Mouse (Mus musculus): Measurements from ENCODE around the gene Med27.

Med27 gene

DNA sequence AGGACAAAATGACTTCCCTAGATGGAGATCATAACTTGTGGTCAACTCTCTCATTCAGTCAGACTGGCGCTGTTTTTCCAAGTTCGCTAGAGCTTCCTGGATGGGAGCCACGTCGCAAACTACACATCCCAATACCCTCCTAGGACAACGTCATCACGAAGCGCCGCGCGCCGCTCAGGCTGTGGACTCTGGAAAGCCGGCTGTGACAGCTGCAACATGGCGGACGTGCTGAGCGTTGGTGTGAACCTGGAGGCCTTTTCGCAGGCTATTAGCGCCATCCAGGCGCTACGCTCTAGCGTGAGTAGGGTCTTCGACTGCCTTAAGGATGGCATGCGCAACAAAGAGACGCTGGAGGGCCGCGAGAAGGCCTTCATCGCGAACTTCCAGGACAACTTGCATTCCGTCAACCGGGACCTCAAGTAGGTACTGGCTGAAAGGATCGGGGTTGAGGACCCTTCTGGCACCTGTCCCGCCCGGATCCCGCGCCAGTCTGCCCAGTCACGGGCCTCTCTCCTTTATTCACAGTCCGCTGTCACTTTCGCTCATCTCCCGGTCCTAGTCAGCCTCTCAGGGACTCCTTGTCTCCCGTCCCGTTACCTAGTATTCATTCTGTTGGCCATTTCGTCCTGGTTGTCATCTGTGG, at the start of gene Med27:
Gene Med27 (plus strand): TSS at position 191 of the 643 bp plus-strand sequence.
- DNase-seq (ENCODE audit: low spot score) = peak; percentile 91

DNA sequence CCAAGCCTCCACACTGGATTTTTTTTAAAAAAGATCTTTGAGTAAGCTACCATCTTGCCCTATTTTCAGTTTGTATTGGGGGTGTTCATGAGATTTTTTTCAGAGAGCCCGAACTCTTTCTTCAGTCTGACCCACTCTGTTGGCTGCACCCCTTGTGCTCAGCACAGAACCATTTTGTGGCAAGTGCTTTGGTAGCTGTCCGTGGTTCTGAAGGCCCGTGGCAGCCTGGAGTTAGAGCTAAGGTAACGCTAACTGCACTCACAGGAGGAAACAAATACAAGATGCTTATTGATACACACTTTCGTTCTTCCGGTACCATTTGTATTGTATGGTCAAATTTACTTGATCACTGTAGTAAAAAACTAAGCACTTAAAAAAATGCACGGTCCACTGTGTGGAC, 36.7 kb upstream of the Med27 start:
- no peak for DNase-seq (ENCODE audit: low spot score)

DNA sequence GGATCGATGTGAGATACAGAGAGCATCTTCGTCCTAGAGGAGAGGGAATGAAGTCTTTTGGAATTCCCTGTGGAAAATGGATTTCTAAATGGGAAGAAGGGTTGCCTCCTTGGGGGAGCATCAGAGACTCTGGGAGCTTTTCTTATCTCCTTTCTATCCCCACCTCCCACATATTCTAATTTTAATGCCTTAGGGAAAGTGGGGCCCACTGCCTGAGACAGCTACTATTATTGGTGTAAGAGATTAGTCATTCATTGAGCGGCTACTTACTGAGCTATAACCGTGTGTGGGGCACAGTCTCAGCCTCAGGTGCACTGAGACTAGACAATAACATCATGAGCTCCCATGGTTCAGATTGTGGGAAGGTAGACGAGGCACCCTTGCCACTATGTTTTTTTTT, 34.6 kb upstream of the Med27 start:
- DNase-seq (ENCODE audit: low spot score) = no peak

DNA sequence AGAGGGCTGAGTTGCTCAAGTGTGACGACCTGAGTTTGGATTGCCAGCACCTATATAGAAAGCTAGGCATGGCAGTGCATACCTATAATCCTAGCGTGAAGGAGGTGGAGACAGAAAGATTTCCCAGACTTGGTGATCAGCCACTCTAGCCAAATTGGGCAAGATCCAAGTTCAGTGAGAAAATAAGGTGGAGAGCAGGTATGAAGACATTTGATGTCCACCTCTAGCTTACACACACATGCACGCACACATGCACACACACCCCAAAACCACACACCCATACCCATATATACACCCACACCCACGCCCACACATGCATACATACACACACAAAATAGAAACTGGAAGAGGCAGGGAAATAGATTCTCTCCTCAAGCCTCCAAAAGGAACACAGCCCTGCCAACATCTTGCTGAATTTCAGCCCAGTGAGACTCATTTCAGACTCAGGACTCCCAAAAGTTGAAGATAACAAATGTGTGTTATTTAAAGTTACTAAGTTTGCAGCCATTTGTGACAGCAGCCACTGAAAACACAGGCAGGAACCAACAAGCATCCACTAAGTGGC, 28.6 kb upstream of the Med27 start:
- DNase-seq (ENCODE audit: low spot score) = no peak

DNA sequence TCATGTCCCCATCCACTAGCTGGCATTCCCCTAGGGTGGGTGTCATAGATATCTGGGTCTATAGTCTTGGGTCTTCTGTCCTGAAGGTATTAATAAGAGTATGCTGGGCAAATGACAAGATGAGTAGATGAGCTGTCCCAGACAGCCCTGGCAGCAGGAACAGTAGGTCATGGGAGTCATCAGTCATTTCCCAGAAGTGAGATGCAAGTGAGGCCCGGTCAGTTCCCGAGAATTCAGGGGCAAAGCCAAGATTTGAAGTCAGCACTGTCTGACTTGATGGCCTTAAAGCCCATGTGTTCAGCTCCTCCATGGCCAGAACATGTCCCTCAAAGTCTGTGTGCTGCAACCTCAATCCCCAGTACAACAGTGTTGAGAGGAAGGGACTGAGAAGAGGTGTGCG, 28.0 kb upstream of the Med27 start:
- DNase-seq (ENCODE audit: low spot score) = no peak

DNA sequence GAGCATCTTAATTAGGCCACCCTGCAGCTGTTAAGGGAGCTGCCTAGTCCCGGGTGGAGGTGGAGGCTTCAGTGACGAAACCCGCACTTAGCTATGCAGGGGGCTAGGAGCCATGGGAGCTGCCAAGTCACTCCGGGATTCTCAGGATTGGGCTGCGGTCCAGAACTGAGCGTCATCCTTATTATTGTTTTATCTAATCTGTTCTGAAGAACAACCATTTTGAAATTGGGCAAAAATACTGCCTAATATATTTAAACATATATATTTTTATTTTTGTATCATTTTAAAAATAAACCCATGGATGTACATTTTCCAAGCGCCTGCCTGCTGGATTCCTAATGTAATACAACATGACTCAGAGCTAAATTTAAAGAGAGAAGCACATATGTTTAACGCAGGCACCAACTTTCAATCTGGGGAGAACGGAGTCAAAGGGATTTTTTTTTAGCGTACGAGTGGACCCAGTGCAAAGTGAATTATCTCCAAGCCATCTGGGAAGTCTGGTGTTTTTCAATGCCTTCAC, 26.3 kb upstream of the Med27 start:
- no peak for DNase-seq (ENCODE audit: low spot score)

DNA sequence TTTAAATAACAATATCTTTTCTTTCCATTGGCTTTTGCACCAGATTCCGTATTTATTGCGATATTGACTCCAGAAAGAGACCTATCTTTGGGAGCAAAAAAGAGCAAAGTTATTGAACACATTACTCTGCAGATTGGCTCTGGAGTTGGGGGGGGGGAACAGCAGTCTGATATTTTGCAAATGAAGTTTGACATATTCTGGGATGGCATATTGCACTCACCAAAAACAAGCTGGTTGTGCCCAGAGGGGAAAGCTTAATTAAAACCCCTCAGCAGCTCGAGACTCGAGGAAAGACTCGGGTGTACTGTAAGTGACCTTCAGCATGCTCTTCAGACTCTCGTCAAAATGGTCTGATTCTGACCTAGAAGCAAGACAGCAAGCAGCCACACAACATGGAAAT, 25.8 kb upstream of the Med27 start:
- DNase-seq (ENCODE audit: low spot score) = no peak

DNA sequence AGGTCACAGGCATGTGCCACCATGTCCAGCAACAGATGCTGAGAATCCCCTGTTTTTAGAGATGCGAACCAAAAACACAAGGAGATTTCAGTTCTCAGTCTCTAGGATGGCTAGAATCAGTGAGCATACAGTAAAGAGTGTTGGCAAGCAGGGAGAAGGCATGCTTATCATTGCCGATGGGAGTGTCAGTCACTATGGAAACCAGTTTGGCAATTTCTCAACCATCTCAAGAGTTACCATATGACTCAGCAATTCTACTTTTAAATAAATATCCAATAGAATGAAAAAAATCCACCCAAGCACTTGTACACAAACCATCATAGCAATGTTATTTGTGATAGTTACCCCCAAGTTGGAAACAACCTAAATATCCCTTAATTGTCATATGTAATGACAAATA, 22.2 kb upstream of the Med27 start:
- DNase-seq (ENCODE audit: low spot score) = no peak

DNA sequence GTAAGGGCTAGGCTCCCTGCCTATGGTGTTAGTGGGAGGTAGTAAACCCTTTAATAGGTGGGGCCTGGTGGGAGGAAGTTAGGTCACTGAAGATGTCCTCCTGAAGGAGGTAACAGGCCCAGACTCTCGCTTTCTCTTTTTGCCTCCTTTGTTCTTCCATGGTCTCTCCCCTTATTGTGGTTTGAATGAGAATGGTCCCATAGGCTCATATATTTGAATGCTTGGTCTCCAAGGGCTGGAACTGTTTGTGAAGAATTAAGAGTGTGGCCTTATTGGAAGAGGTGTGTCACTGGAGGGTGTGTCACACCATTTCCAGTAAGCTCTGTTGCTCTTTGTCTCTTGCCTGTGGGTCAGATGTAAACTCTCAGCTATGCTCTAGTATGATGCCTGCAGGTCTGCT, 16.1 kb upstream of the Med27 start:
- no peak for DNase-seq (ENCODE audit: low spot score)

DNA sequence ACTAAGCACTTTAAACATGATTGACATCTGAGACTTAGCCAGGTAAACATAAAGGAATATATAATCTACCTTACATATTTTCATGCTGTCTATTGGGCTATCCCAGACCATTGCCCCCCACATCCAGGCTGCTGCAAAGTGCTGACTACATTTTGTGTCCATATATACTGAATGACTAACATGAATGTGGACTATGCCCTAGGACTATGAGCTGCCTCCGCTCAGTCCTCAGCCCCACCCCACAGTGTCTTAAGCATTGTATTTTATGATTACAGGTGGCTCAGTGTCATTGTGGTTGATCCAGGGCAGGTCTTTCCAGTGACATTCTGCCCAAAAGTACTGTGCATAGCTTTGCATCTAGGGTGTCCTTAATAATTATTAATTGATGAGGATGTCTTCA, 8.2 kb upstream of the Med27 start:
- no peak for DNase-seq (ENCODE audit: low spot score)

DNA sequence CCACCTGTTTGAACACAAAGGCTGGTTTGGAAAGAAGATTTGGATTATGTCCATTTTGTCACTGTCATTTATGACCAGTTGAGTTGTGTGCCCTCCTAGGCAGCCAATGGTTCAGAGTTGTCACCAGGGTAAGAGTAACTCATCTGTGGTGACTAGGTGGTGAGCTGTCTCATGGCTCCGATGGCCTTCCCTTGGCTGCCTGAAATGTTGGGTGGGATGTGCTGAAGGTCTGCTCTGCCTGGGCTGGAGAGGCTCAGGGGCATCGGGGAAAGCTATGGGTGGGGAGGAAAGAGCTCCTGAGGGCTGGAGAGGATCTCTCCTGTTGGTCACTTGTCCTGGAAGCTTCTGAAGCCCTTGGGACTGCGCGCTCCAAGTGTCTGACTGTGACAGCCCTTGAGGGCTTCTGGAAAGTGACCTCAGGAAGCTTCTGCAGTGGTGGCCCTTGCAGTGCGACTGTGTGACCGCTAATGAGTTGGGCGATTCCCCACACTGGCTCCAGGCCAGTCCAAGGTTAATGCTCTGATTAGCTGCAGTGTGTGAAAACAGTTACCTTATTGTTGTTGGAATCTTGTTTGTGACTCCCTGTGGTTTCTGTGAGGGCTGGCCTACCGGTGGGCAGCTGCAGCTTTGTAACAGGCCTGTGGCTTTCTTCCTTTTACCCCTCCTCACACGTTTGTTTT, 12.2 kb downstream of the Med27 start:
- DNase-seq (ENCODE audit: low spot score) = no peak

DNA sequence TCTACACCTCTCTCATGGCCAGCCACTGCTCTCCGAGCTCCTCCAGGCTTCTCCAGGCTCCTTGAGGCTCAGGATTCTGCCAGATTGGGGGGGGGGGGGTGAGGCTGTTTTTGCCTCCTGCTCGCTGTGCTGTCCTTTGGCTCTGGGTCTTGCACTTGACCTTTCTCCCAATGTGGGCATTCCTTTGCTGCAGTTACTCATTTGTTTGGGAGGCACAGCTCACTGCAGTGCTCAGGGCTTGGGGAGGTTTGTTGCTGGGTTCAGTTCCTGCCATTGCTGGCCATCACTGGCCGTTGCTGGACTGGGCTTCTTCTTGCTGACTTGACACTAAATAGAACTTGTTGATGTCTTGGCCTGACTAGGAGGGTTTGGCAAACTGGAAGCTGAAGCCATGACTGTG, 14.3 kb downstream of the Med27 start:
- DNase-seq (ENCODE audit: low spot score) = no peak

DNA sequence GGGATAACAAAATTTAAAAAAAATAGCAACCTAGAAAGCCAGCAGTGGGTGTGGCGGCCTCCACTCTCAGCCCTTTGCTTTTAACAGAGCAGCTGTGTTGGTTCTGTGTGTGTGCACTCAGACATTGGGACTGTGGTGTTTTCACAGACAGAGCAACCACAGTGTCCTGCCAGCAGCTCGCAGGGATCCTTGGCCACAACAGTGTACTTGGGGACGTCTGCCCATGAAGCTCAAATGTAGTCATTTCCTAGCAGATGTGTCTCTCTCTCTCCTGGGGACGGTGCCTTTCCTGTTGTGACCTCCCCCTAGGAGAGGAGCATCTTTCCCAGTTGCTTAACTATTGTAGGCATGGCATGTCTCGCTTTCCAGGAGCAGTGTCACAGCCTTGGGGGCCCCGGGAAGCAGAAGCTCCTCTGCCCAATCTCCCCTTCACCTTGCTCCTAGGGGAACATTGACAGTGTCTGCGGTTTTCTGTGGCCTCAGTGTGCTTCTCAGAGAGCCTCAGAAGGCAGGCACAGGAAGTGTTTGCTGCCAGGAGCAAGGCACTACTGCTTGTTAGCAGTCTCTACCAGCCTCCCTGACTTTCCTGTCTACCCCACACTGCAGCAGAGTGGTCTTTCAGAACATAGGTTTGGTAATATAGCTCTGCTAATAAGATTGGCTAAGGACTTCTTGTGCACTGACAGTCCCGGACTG, 18.5 kb downstream of the Med27 start:
- no peak for DNase-seq (ENCODE audit: low spot score)

DNA sequence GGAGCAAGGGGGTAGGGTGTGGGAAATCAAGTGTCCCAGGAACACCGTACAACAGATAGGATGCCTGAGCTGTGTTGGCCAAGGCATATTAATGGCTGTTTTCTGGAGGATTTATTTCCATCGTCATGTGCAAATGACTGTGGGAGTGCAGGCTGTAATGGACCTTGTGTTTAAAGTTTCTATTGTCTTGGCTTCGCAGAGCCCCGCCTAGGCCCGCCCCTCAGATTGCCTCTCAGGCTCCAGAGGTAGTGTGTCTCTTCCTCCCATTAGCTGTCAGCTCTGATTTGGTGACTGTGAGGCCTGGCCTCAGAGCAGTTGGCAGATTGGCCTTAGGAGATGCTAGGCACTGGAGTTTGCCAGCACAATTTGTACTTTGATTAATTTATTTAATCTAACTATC, 22.1 kb downstream of the Med27 start:
- DNase-seq (ENCODE audit: low spot score) = no peak

DNA sequence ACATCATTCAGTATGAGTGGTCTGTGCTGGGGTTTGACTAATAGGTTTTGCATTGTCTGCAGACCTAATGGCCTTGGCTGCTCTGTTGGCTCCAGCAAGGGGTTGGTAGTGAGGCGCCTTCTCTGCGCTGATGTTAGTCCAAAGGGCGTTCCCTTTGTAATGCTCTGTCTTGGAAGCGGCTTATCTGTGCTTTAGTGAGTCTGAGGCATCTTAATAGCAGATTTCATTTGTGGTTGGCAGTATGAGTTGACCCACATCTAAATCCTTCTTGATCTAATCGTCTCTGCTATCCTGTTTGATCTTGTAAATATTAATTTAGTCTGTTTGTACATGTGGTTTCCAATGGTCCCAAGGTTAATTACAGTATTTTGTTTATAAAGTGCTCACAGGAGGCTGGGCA, 25.6 kb downstream of the Med27 start:
- DNase-seq (ENCODE audit: low spot score) = peak; percentile 29

DNA sequence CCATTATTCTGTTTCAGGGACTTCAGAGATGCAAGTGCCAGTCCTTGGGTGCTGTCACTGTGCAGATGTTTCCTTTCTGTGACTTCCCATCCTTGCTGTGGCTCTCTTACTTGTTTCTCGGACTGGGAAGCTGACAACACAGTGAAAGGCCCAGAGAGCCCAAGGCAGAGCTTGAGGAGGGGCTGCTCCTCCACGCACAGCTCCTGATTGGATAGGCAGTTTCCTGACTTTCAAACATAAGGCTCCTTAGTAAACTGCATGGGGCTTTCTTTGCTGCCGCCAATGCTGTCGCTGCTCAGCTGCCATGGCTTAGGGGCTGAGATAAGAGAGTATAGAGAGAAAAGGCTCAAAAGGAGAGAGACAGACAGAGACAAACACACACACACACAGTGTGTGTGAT, 35.1 kb downstream of the Med27 start:
- no peak for DNase-seq (ENCODE audit: low spot score)

DNA sequence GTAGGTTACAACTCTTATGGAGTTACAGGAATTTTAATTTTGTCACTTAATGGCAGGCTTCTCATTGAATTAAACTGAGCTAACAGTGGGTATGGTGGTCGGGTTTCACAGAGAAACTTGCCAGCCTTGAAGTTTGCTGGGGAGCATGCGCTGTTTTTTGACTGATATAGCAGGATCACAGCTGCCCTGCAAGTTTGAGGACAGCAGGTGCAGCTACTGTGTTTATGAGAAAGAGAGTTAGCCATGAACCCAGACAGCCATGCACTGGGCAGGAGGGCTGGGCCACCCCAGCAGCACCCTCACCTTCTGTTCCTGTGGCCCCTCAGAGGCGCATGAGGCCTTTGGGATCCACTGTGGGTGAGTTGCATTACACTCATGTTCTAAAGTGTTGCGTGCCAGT, 36.0 kb downstream of the Med27 start:
- no peak for DNase-seq (ENCODE audit: low spot score)

DNA sequence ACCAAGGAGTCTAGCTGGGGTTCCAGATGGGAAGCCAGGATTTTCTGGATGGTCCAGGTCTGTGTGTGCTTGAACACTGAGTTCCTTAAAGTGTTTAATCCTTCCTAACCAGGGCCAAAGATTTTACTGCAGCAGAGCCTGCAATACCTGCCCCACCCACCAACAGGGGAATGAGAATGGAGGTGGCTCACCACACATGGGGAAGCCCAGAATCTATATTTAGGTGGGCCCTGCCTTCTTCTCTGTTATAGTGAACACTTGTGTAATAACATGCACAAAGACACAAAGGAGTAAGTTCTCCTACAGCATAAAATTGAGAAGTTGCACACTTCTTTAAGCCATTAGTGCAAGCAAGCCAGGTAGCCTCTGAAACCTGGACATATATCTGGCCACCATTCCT, 36.5 kb downstream of the Med27 start:
- no peak for DNase-seq (ENCODE audit: low spot score)

DNA sequence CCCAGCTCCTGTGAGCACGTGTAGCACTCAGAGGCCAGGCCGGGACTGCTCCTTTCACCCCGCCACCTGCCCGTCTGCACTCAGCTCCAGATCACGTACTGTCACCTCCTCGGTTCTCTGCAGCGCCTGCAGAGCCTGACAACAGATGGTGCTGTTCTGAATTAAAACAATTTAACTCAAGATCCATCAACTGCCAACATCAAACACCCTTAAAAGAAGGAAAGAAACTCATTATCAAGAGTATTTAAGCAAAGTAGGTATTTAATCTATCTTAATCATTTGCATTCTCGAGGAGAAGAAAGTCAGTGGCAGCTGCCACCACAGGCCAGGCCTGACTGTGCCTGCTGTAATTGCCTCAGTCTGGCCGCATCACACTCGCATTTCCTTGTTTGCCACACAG, 38.8 kb downstream of the Med27 start:
- DNase-seq (ENCODE audit: low spot score) = no peak

DNA sequence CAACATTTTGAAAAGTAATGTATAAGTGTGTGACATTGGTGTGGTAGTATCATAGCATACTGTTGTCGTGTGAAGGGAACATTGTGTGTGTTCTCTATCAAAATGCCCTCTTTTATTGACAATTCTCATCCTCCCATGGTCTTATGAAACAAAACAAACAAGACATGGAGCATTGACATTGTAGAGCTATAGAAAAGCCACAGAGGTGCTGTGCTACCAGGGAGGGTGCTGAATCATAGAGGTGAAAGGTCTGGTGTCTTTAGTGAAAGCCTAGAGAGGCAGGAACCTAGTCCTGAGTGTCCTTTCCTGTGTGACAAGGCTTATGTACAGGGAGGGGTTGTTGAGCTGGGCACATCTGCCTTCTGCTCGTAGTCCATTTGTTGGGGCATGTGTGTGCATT, 40.6 kb downstream of the Med27 start:
- no peak for DNase-seq (ENCODE audit: low spot score)

DNA sequence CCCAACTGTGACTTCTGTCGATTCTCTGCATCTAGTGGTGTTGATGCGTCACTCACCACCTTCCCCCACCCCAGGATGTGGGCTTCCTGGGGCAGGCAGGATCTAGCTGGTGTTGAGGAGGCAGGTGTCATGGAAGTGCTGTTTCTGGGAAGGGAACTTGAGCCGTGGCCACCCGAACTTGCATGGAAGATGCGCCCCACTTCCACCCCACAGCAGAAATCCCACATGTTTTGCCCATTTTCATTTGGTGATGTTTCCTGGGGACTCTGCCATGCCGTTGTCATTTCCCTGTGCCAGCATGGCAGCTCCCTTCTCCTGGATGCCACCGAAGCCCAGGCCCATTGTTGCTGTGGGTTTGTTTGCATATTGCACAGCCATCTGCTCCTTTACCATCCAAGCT, 42.3 kb downstream of the Med27 start:
- DNase-seq (ENCODE audit: low spot score) = no peak

DNA sequence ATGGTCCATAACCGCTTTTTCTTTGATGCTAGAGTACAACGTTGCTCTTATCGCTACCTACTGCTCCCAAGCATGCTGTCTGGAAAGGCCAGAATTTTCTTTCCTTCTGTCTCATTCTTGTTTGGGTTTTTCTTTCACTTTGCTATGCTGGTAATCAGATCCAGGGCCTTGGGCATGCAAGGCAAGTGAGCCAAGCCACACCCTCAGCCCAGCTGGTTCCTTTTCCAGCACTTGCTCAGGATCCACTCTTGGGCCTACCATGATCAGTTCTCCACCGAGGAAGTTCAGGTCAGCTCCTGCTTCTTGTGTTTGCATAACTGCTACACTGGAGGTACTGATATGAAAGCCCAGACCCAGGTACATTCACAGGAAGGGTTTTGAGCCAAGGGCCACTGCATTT, 44.5 kb downstream of the Med27 start:
- DNase-seq (ENCODE audit: low spot score) = no peak

DNA sequence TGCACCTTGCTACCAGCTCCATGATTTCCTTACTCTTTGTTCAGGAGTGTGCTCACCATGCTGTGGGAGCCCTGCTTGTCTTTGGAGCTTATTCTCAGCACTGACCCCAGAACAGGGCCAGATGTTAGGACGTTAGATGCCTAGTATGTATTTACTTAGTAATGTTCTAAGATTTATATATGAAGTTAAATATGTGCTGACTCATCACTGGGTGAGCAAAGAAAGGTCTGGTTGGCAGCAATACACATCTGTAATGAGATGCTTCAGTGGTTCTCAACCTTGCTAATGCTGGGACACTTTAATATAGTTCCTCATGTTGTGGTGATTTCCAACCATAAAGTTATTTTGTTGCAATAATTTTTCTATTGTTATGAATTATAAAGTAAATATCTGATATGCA, 45.4 kb downstream of the Med27 start:
- no peak for DNase-seq (ENCODE audit: low spot score)
